ENCODE assay signal across 23 mouse cellular contexts in the genomic region with DNA sequence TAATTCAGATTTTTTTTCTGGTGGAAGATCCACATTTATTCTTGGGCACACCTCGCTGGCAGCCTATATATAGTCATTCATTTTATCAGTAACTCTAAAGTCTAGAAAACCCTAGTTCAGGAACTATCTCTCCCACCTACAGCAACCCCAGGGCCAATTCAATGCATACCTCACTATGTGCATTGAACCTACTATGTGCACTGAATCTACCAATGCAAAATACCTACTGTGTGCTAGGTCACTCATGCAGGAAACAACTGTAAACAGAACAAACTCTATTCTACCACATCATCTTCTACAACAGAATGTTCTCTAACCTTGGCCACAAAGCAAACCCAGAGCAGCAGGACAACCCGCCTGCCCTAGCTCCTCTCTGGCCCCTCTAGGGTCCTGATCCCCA.
DNase-seq lines count a peak whose midpoint lies in the region; ATAC-seq and TF ChIP-seq lines count a peak whose summit lies in the region.
"Had no signal": no experiment of that assay in that cellular context is flagged by ENCODE, and none has a peak within 500 bp of the region (broad histone marks: within the 10 kb centered on the region; RNA-seq: fewer than 3 reads in every experiment).

No protein-coding gene starts in this region.

- no peak overlapping the region for H3K4me3 ChIP-seq in forebrain, embryonic 11.5 days (ENCODE audit: low read depth, low read length)
- H3K4me3 ChIP-seq in forebrain, embryonic 12.5 days (replicated peaks) = no peak overlapping the region
- H3K4me3 ChIP-seq in CH12.LX (replicated peaks in 1 of 3; ENCODE audit: low read depth in 2 of 3, low read length in 2 of 3, poor library complexity in 1 of 3) (no peak overlapping the region), MEL (ENCODE audit: control insufficient read depth in 1 of 2, insufficient read depth in 1 of 2, low read depth in 2 of 2, low read length in 2 of 2) (no peak overlapping the region)
- H3K4me3 ChIP-seq in limb, embryonic 10.5 days = no peak overlapping the region

- no peaks in the 10 kb centered on the region for H3K9me3 ChIP-seq in forebrain, embryonic 11.5 days (ENCODE audit: control insufficient read depth, low read length)
- no peaks in the 10 kb centered on the region for H3K9me3 ChIP-seq in forebrain, embryonic 12.5 days
- H3K9me3 ChIP-seq in CH12.LX (replicated peaks; ENCODE audit: low read length) (no peaks in the 10 kb centered on the region), MEL (replicated peaks; ENCODE audit: insufficient read depth, low read length) (no peaks in the 10 kb centered on the region)
- no peaks in the 10 kb centered on the region for H3K9me3 ChIP-seq in limb, embryonic 10.5 days (replicated peaks)
- H3K9me3 ChIP-seq: G1E had no signal

- H3K27ac ChIP-seq in forebrain, embryonic 11.5 days (ENCODE audit: low read depth, low read length) = no peak overlapping the region
- no peak overlapping the region for H3K27ac ChIP-seq in forebrain, embryonic 12.5 days
- H3K27ac ChIP-seq in CH12.LX (ENCODE audit: insufficient read depth, low read depth) (no peak overlapping the region), MEL (ENCODE audit: control insufficient read depth, low read depth, low read length) (no peak overlapping the region)
- no peak overlapping the region for H3K27ac ChIP-seq in limb, embryonic 10.5 days

- TF ChIP-seq EP300 in CH12.LX (IDR thresholded peaks at IDR 0.05; ENCODE audit: low read length) (no peak), MEL (IDR thresholded peaks at IDR 0.05; ENCODE audit: low read depth in 1 of 2, low read length in 2 of 2) (no peak)

- WGBS in forebrain, embryonic 11.5 days = 95% methylated on average over 2 of the region's 2 CpGs
- WGBS in forebrain, embryonic 12.5 days = 91% methylated on average over 2 of the region's 2 CpGs
- 99% methylated on average over 2 of the region's 2 CpGs for WGBS in limb, embryonic 10.5 days

- H3K79me2 ChIP-seq in CH12.LX (replicated peaks; ENCODE audit: control insufficient read depth, extremely low read depth, insufficient read depth, poor library complexity, severe bottlenecking) (no peaks in the 10 kb centered on the region), MEL (ENCODE audit: control insufficient read depth, insufficient read depth, low read length, poor library complexity) (no peaks in the 10 kb centered on the region; the same call in 1 of the 2 replicates)

- dilution Hi-C loops in CH12.LX (cut with MboI; ENCODE audit: extremely low pct_ligation_motif_present, extremely low pct_unique_long_range_greater_than_20kb, low sequenced_read_pairs) = no loop called here

- H3K4me2 ChIP-seq in forebrain, embryonic 11.5 days (ENCODE audit: low read depth, low read length, severe bottlenecking) = no peak overlapping the region
- H3K4me2 ChIP-seq in forebrain, embryonic 12.5 days = no peak overlapping the region
- no peak overlapping the region for H3K4me2 ChIP-seq in CH12.LX (ENCODE audit: insufficient read depth, low read depth, poor library complexity, severe bottlenecking)

- no peak for ATAC-seq in forebrain, embryonic 11.5 days (replicated peaks; ENCODE audit: low FRiP score)
- ATAC-seq in forebrain, embryonic 12.5 days (ENCODE audit: low FRiP score) = no peak
- ATAC-seq: activated CD4-positive, CD25-positive, alpha-beta regulatory T cell, adult 4 months; CD4-positive, CD25-positive, alpha-beta regulatory T cell, adult 4 months; Patski had no signal

- DNase-seq in forebrain, embryonic 11.5 days (ENCODE audit: low spot score) = peak; percentile 32
- DNase-seq in heart, adult 11 months = peak; percentile 62
- no peak for DNase-seq in heart, postnatal 36 days
- DNase-seq in CH12.LX (ENCODE audit: extremely low read depth) = no peak
- DNase-seq in MEL (ENCODE audit: low read depth, low spot score) = no peak
- DNase-seq in limb, embryonic 10.5 days (ENCODE audit: low spot score) = no peak
- no peak for DNase-seq in gastrocnemius, adult 18-20 months (ENCODE audit: low spot score)
- DNase-seq: adrenal gland, adult 2 months; adrenal gland, adult 8-10 months; adrenal gland, postnatal 10 days; adrenal gland, postnatal 14 days; adrenal gland, postnatal 25 days; adrenal gland, postnatal 36 days; B cell, adult 2 months; cerebellum, adult 11 months; cerebellum, adult 11-12 months; cerebellum, adult 18-20 months; cerebellum, adult 2 months had no signal

- no peaks in the 10 kb centered on the region; the same call in 1 of the 2 replicates for H3K27me3 ChIP-seq in forebrain, embryonic 11.5 days (ENCODE audit: control insufficient read depth, insufficient read depth, low read length)
- H3K27me3 ChIP-seq in forebrain, embryonic 12.5 days = peaks cover 7% of the 10 kb centered on the region; the same call in 1 of the 2 replicates
- H3K27me3 ChIP-seq in CH12.LX (replicated peaks) (no peaks in the 10 kb centered on the region), MEL (ENCODE audit: control insufficient read depth in 1 of 2, insufficient read depth in 2 of 2, low read length in 2 of 2) (no peaks in the 10 kb centered on the region)
- no peaks in the 10 kb centered on the region for H3K27me3 ChIP-seq in limb, embryonic 10.5 days (ENCODE audit: low read depth, poor library complexity, severe bottlenecking)
- H3K27me3 ChIP-seq: Patski had no signal

- no peak overlapping the region for H3K9ac ChIP-seq in forebrain, embryonic 11.5 days (ENCODE audit: low read length)
- no peak overlapping the region for H3K9ac ChIP-seq in forebrain, embryonic 12.5 days
- H3K9ac ChIP-seq in CH12.LX (ENCODE audit: insufficient read depth, low read depth) (no peak overlapping the region), MEL (ENCODE audit: control insufficient read depth, low read depth, low read length, poor library complexity, severe bottlenecking) (no peak overlapping the region)

- TF ChIP-seq POLR2A in CH12.LX (IDR thresholded peaks at IDR 0.05; ENCODE audit: low read depth, low read length) = no peak
- no peak for TF ChIP-seq POLR2A in MEL (IDR thresholded peaks at IDR 0.05; ENCODE audit: control insufficient read depth in 1 of 2, insufficient read depth in 1 of 2, low read depth in 1 of 2, low read length in 2 of 2, poor library complexity in 1 of 2)

- TF ChIP-seq CTCF in CH12.LX (conservative IDR thresholded peaks at IDR 0.05 in 1 of 2, IDR thresholded peaks at IDR 0.05 in 1 of 2; ENCODE audit: low read depth in 2 of 2, low read length in 2 of 2) (no peak), MEL (IDR thresholded peaks at IDR 0.05 in 2 of 3, conservative IDR thresholded peaks at IDR 0.05 in 1 of 3; ENCODE audit: control insufficient read depth in 1 of 3, insufficient read depth in 1 of 3, low read depth in 2 of 3, low read length in 3 of 3, poor library complexity in 1 of 3, severe bottlenecking in 1 of 3) (no peak)

- no peak for TF ChIP-seq RAD21 in CH12.LX (IDR thresholded peaks at IDR 0.05; ENCODE audit: low read depth, low read length)
- no peak for TF ChIP-seq RAD21 in MEL (IDR thresholded peaks at IDR 0.05; ENCODE audit: low read depth, low read length)

- intact Hi-C loops in heart, postnatal 36 days (cut with DNase I) = no loop called here

- no peaks in the 10 kb centered on the region for H3K36me3 ChIP-seq in forebrain, embryonic 11.5 days (ENCODE audit: control insufficient read depth, insufficient read depth, low read length)
- H3K36me3 ChIP-seq in forebrain, embryonic 12.5 days (replicated peaks) = no peaks in the 10 kb centered on the region
- H3K36me3 ChIP-seq in CH12.LX (replicated peaks in 1 of 2; ENCODE audit: control insufficient read depth in 1 of 2, insufficient read depth in 1 of 2, low read length in 1 of 2) (no peaks in the 10 kb centered on the region), MEL (ENCODE audit: control insufficient read depth in 1 of 2, insufficient read depth in 2 of 2, low read length in 2 of 2) (no peaks in the 10 kb centered on the region)
- H3K36me3 ChIP-seq in limb, embryonic 10.5 days = no peaks in the 10 kb centered on the region
- H3K36me3 ChIP-seq: G1E had no signal

- in situ Hi-C loops in CH12.LX (cut with MboI; ENCODE audit: low pct_ligation_motif_present, low pct_unique_long_range_greater_than_20kb, low sequenced_read_pairs) = no loop called here

- no peaks in the 10 kb centered on the region; the same call in 1 of the 2 replicates for H3K4me1 ChIP-seq in forebrain, embryonic 11.5 days (replicated peaks; ENCODE audit: control insufficient read depth, insufficient read depth, low read length)
- H3K4me1 ChIP-seq in forebrain, embryonic 12.5 days = peaks cover 7% of the 10 kb centered on the region; the same call in 1 of the 2 replicates
- no peaks in the 10 kb centered on the region for H3K4me1 ChIP-seq in CH12.LX (ENCODE audit: control insufficient read depth in 1 of 2, insufficient read depth in 2 of 2)
- no peaks in the 10 kb centered on the region for H3K4me1 ChIP-seq in MEL (ENCODE audit: control insufficient read depth in 1 of 2, insufficient read depth in 2 of 2, low read length in 2 of 2)
- H3K4me1 ChIP-seq in limb, embryonic 10.5 days = peaks cover 14% of the 10 kb centered on the region; the same call in 1 of the 2 replicates

TF ChIP-seq in CH12.LX, 34 proteins besides CTCF, POLR2A, EP300 and RAD21:
- TF ChIP-seq MAZ (IDR thresholded peaks at IDR 0.05; ENCODE audit: low read depth, low read length) (no peak), ZKSCAN1 (IDR thresholded peaks at IDR 0.05; ENCODE audit: borderline replicate concordance, low read depth, low read length) (peak; percentile 49), CHD2 (IDR thresholded peaks at IDR 0.05; ENCODE audit: low read length) (no peak)

TF ChIP-seq in MEL, 35 proteins besides CTCF, POLR2A, EP300 and RAD21:
- TF ChIP-seq ZKSCAN1 (IDR thresholded peaks at IDR 0.05; ENCODE audit: low read depth, low read length) (peak; percentile 96), E2F4 (IDR thresholded peaks at IDR 0.05; ENCODE audit: borderline replicate concordance, low read depth, low read length) (no peak), TCF12 (IDR thresholded peaks at IDR 0.05; ENCODE audit: low read depth, low read length) (no peak), MYC (IDR thresholded peaks at IDR 0.05; ENCODE audit: low read depth, low read length) (no peak)
TF ChIP-seq in MEL: peak in this region for 1.

Comparison
In these comparisons a context has a peak if more than half of its experiments do, and no peak if none do; other contexts are left out.
1. DNase-seq: peak in forebrain, embryonic 11.5 days (single experiment) and heart, adult 11 months (single experiment); none in heart, postnatal 36 days (0 of 2), CH12.LX (single experiment), MEL (single experiment), limb, embryonic 10.5 days (single experiment) and gastrocnemius, adult 18-20 months (single experiment).